Mouse (Mus musculus) ovary, postnatal 10 days (tissue): ENCODE data around the gene Gm49358.

Source experiments
- DNase-seq: peaks from one replicate; pipeline ENCODE4 v3.0.0; 2022; ENCODE audit warnings: low spot score

Gene Gm49358

GRCm38 (mm10) chr10:86872591-86872990 is 108.8 kb downstream of the Gm49358 start:
- DNase-seq: no peak

DNA sequence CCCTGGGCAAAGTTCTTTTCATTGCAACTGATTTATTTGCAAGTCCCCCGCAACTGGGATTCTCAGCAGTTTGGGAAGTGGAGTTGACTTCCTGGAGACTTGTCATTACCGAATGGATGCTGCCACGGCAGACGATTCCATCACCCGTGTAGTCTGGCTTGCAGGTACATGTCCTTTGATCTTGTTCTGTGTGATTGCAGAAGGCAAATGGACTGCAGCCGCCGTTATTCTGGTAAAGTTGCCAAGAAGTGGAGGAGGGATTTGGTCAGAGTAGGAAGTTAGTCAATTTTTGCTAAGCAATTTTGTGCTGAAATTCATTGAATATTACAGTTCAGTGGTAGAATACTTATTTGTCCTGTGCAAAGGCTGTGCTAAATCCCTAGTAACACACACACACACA is 114.9 kb downstream of the Gm49358 start:
- no peak for DNase-seq

- DNase-seq: no peak
These were observed 116.5 kb downstream of the Gm49358 start for GRCm38 (mm10) chr10:86880071-86880806.

DNA sequence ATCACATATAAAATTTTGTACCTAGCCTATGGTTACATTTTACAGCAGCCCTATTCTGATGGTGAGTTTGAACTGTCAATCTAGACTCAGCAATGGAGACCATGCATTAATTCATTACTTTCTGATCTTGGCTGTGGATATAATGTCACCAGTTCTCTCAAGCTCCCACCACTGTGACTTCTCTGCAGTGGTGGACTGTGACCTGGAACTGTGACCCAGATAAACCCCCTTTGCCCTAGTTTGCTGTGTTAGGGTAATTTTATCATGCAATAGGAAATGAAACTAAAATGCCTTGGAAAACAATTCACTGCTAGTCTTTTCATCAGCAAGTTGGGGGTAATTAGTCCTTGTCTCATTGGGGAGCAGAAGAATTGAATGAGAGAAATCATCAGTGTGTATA is 117.7 kb downstream of the Gm49358 start:
- no peak for DNase-seq
